Mouse (Mus musculus): ENCODE data around the gene Bhlhb9. TPM values are rescaled to one million over a fixed set of nuclear protein-coding genes. Genes with fewer than 3 reads are reported as not detected.
A peak's percentile ranks its signal among the peaks of the same experiment; 100 is the strongest.

Bhlhb9 gene
- polyA plus RNA-seq, 1 experiment: 0.52 TPM

GRCm38 (mm10) chrX:135876679-135877078, 79.3 kb downstream of the Bhlhb9 start:
- 46% methylated on average over 1 of the region's 1 CpGs for WGBS
- TF ChIP-seq CTCF (IDR thresholded peaks at IDR 0.05; ENCODE audit: extremely low read depth, insufficient read length, insufficient replicate concordance, low read depth, low read length) (no peak), POLR2A (IDR thresholded peaks at IDR 0.05; ENCODE audit: low read depth, low read length) (no peak)
- Histone ChIP-seq H3K36me3 (ENCODE audit: control insufficient read depth, insufficient read depth, low read length) (no peaks in the 10 kb centered on the region), H3K27me3 (ENCODE audit: control insufficient read depth, insufficient read depth, low read length) (no peaks in the 10 kb centered on the region), H3K27ac (ENCODE audit: insufficient read depth, low read depth, low read length) (no peak overlapping the region), H3K4me3 (ENCODE audit: low read depth, low read length) (no peak overlapping the region), H3K4me1 (ENCODE audit: control insufficient read depth, insufficient read depth, insufficient read length, low read length) (no peaks in the 10 kb centered on the region)

GRCm38 (mm10) chrX:135879626-135880025, 82.2 kb downstream of the Bhlhb9 start:
- WGBS: 71% methylated on average over 1 of the region's 1 CpGs
- Histone ChIP-seq H3K4me1 (ENCODE audit: control insufficient read depth, insufficient read depth, insufficient read length, low read length) (no peaks in the 10 kb centered on the region), H3K27me3 (ENCODE audit: control insufficient read depth, insufficient read depth, low read length) (no peaks in the 10 kb centered on the region), H3K4me3 (ENCODE audit: low read depth, low read length) (no peak overlapping the region), H3K27ac (ENCODE audit: insufficient read depth, low read depth, low read length) (no peak overlapping the region), H3K36me3 (ENCODE audit: control insufficient read depth, insufficient read depth, low read length) (no peaks in the 10 kb centered on the region)
- no peak for TF ChIP-seq POLR2A (IDR thresholded peaks at IDR 0.05; ENCODE audit: low read depth, low read length)
- TF ChIP-seq CTCF (IDR thresholded peaks at IDR 0.05; ENCODE audit: extremely low read depth, insufficient read length, insufficient replicate concordance, low read depth, low read length): no peak

- 19% methylated on average over 41 of the region's 41 CpGs for WGBS
- Histone ChIP-seq H3K4me1 (ENCODE audit: control insufficient read depth, insufficient read depth, insufficient read length, low read length) (peaks cover 2% of the 10 kb centered on the region; the same call in 1 of the 2 replicates), H3K36me3 (ENCODE audit: control insufficient read depth, insufficient read depth, low read length) (no peaks in the 10 kb centered on the region), H3K27me3 (ENCODE audit: control insufficient read depth, insufficient read depth, low read length) (no peaks in the 10 kb centered on the region), H3K4me3 (ENCODE audit: low read depth, low read length) (peak overlapping the region; percentile 92), H3K27ac (ENCODE audit: insufficient read depth, low read depth, low read length) (no peak overlapping the region)
- TF ChIP-seq POLR2A (IDR thresholded peaks at IDR 0.05; ENCODE audit: low read depth, low read length) (no peak), CTCF (IDR thresholded peaks at IDR 0.05; ENCODE audit: extremely low read depth, insufficient read length, insufficient replicate concordance, low read depth, low read length) (no peak)
Measured at GRCm38 (mm10) chrX:135885411-135886233, 88.2 kb downstream of the Bhlhb9 start.

GRCm38 (mm10) chrX:135886234-135886585, 88.8 kb downstream of the Bhlhb9 start:
- WGBS: 13% methylated on average over 11 of the region's 11 CpGs
- Histone ChIP-seq H3K27ac (ENCODE audit: insufficient read depth, low read depth, low read length) (no peak overlapping the region), H3K4me3 (ENCODE audit: low read depth, low read length) (peak overlapping the region; percentile 92), H3K36me3 (ENCODE audit: control insufficient read depth, insufficient read depth, low read length) (no peaks in the 10 kb centered on the region), H3K4me1 (ENCODE audit: control insufficient read depth, insufficient read depth, insufficient read length, low read length) (peaks cover 2% of the 10 kb centered on the region; the same call in 1 of the 2 replicates), H3K27me3 (ENCODE audit: control insufficient read depth, insufficient read depth, low read length) (no peaks in the 10 kb centered on the region)
- TF ChIP-seq POLR2A (IDR thresholded peaks at IDR 0.05; ENCODE audit: low read depth, low read length) (no peak), CTCF (IDR thresholded peaks at IDR 0.05; ENCODE audit: extremely low read depth, insufficient read length, insufficient replicate concordance, low read depth, low read length) (no peak)

- Histone ChIP-seq H3K4me1 (ENCODE audit: control insufficient read depth, insufficient read depth, insufficient read length, low read length) (no peaks in the 10 kb centered on the region), H3K4me3 (ENCODE audit: low read depth, low read length) (no peak overlapping the region), H3K27ac (ENCODE audit: insufficient read depth, low read depth, low read length) (no peak overlapping the region), H3K36me3 (ENCODE audit: control insufficient read depth, insufficient read depth, low read length) (no peaks in the 10 kb centered on the region), H3K27me3 (ENCODE audit: control insufficient read depth, insufficient read depth, low read length) (no peaks in the 10 kb centered on the region)
- TF ChIP-seq CTCF (IDR thresholded peaks at IDR 0.05; ENCODE audit: extremely low read depth, insufficient read length, insufficient replicate concordance, low read depth, low read length) (no peak), POLR2A (IDR thresholded peaks at IDR 0.05; ENCODE audit: low read depth, low read length) (no peak)
- 76% methylated on average over 4 of the region's 4 CpGs for WGBS
Measured at GRCm38 (mm10) chrX:135916580-135916979, 119.2 kb downstream of the Bhlhb9 start.

GRCm38 (mm10) chrX:135917116-135917515, 119.7 kb downstream of the Bhlhb9 start:
- Histone ChIP-seq H3K27ac (ENCODE audit: insufficient read depth, low read depth, low read length) (no peak overlapping the region), H3K27me3 (ENCODE audit: control insufficient read depth, insufficient read depth, low read length) (no peaks in the 10 kb centered on the region), H3K36me3 (ENCODE audit: control insufficient read depth, insufficient read depth, low read length) (no peaks in the 10 kb centered on the region), H3K4me3 (ENCODE audit: low read depth, low read length) (no peak overlapping the region), H3K4me1 (ENCODE audit: control insufficient read depth, insufficient read depth, insufficient read length, low read length) (no peaks in the 10 kb centered on the region)
- WGBS: 84% methylated on average over 1 of the region's 1 CpGs
- TF ChIP-seq CTCF (IDR thresholded peaks at IDR 0.05; ENCODE audit: extremely low read depth, insufficient read length, insufficient replicate concordance, low read depth, low read length) (no peak), POLR2A (IDR thresholded peaks at IDR 0.05; ENCODE audit: low read depth, low read length) (no peak)

GRCm38 (mm10) chrX:135922162-135922561, 124.8 kb downstream of the Bhlhb9 start:
- 80% methylated on average over 7 of the region's 7 CpGs for WGBS
- Histone ChIP-seq H3K4me1 (ENCODE audit: control insufficient read depth, insufficient read depth, insufficient read length, low read length) (no peaks in the 10 kb centered on the region), H3K36me3 (ENCODE audit: control insufficient read depth, insufficient read depth, low read length) (no peaks in the 10 kb centered on the region), H3K27me3 (ENCODE audit: control insufficient read depth, insufficient read depth, low read length) (no peaks in the 10 kb centered on the region), H3K27ac (ENCODE audit: insufficient read depth, low read depth, low read length) (no peak overlapping the region), H3K4me3 (ENCODE audit: low read depth, low read length) (no peak overlapping the region)
- TF ChIP-seq CTCF (IDR thresholded peaks at IDR 0.05; ENCODE audit: extremely low read depth, insufficient read length, insufficient replicate concordance, low read depth, low read length) (no peak), POLR2A (IDR thresholded peaks at IDR 0.05; ENCODE audit: low read depth, low read length) (no peak)

All from small intestine, adult 2 months (tissue).